Mouse (Mus musculus) cerebellum, postnatal 25 days (tissue): ENCODE measurements around the gene Pthlh.
"Not testable (repeated sequence)": the region's sequence is repeated elsewhere in the genome, so short reads cannot be mapped to it uniquely, and the experiment has no call there.

Experiments used
- DNase-seq, 2 experiments: peaks; one replicate each; pipeline ENCODE4 v3.0.0; 2021; ENCODE audit warnings: mixed read lengths in 2 of 2

The Pthlh gene

GRCm38 (mm10) chr6:147263587-147264565 is at the start of gene Pthlh:
TSS of gene Pthlh (minus strand) at chr6:147264183.
- peak; percentile 49 to 66 for DNase-seq

DNA sequence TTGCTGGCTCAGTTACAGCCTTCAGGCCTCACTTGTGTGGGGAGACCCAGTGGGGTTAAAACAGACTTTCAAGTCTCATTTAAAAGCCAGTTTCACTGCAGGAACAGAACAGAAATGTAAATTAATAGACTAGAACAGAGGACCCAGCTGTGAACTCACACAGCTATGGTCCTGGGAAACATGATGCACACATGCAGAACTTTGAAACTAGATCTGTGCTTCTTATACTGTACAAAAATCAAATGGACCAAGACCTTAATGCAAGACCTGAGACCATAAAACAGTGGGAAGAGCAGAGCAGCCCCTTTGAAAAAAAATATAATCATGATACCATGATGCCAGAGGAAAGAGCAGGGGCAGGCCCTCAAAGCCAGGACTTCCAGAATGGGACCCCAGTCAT is 49.3 kb upstream of the Pthlh start:
- DNase-seq, result no peak

GRCm38 (mm10) chr6:147310435-147310978 is 46.5 kb upstream of the Pthlh start:
- DNase-seq, result no peak

GRCm38 (mm10) chr6:147310035-147310434 is 46.1 kb upstream of the Pthlh start:
- DNase-seq, result peak in 1 of 2 experiments; percentile 14

- not testable (repeated sequence) for DNase-seq
Observed at GRCm38 (mm10) chr6:147304236-147304635, 40.3 kb upstream of the Pthlh start.

DNA sequence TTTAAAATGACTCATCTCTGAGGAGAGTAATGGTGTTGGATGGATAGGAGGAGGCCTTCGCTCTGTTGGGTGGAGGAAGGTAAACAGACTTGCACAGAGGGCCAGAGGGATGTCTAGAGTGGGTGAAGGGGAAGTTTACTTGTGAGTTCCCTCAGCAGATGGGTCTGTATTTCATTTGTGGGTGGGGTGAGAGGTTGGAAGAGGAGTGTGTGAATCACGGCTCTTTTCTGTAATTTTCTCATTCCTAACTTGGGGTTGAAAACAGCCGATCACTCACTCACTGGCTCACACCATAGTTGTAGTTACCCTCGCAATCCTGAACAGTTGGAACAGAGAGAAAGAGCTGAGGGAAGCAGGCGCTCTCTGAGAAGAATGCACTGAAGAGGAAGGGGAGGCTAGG is 35.6 kb upstream of the Pthlh start:
- no peak for DNase-seq

- DNase-seq, result no peak
Observed at GRCm38 (mm10) chr6:147279309-147279708, 15.3 kb upstream of the Pthlh start.

DNA sequence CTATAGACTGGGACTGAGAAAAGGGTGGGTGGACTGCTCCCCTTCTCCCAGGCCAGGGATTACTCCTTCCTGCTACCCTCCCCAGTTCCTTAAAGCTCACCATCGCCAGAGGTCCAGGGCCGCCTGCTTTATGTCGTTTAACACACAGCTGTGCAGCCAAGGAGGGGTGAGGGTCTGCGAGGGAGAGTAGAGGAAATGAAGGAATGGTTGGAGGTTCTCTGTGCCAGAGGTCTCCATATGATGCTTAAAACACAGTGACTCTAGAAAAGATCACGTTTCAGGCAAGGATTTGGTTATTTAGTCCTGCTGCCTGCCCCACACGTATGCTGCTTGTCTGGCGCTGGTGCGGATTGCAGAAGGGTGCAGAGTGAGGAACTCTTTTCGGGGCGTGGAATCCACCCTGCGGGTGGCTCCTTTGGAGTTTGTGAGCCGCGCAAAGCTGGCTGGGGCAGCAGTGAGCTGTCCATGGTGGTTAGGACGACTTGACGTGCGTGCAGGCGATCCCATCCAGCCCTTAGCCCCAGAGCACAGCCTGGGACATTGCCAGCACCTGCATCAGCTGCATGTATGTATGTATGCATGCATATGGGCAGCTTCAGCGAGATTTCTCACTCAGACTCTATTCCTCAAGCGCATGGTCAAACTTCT is 4.3 kb upstream of the Pthlh start:
- no peak for DNase-seq

DNA sequence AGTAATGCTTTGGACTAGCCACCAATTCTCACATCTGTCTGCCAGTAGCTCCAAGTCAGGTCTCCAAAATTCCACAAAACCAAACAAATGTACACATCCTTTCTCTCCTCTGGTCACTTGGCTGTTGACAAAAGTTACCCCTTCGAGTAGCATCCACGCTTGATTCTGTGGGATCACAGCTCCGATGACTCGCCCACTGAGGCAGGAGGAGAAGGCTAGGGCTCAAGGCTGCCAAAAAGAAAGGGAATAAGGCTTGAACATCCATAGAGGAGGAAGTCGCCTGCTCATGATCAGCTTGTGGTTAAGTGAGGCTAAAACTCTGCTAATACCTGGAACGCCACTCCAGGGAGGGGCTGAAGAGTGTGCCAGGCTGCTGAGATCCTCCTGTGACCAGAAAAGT is 2.5 kb upstream of the Pthlh start:
- no peak for DNase-seq

DNA sequence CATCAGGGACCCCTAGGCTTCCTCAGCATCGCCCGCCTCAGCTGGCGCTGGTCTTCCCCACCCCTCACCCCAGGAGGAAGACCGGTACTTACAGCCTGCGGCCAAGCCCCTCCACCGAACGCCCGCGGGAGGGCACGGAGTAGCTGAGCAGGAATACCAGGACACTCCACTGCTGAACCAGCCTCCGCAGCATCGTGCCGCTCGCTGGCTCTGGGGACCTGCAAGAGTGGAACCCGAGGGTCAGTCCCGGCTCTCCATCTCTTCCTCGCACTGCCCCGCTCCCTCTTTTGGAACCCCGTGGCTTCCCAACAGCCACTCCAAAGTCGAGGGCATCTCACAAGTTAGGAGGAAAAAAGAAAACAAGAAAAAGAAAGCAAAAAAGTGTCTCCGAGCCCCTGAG is 805 bp downstream of the Pthlh start:
- peak; percentile 16 to 19 for DNase-seq

- DNase-seq, result no peak
Observed at GRCm38 (mm10) chr6:147261616-147262015, 2.4 kb downstream of the Pthlh start.

GRCm38 (mm10) chr6:147260766-147261165 is 3.2 kb downstream of the Pthlh start:
- DNase-seq, result no peak

GRCm38 (mm10) chr6:147247782-147248181 is 16.2 kb downstream of the Pthlh start:
- DNase-seq, result no peak

- no peak for DNase-seq
Observed at GRCm38 (mm10) chr6:147244294-147244693, 19.7 kb downstream of the Pthlh start.

DNA sequence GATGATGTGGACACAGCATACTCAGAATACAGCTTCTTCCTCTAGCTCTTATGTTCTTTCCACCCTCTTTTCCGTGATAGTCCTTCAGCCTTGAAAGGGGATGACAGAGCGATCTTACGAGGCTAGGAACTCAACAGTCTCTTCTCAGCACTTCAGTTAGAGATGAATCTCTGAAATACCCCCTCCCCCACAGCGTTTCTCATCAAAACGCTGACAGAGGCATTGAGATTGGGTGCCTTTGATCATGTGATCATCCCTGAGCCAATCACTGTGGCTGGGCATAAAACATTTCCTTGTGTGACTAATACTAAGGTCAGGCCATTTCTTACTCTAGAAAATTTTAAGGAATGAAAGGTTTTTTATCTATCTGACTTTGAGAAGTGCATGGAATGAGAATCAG is 20.3 kb downstream of the Pthlh start:
- DNase-seq, result no peak

GRCm38 (mm10) chr6:147241541-147241940 is 22.4 kb downstream of the Pthlh start:
- no peak for DNase-seq

DNA sequence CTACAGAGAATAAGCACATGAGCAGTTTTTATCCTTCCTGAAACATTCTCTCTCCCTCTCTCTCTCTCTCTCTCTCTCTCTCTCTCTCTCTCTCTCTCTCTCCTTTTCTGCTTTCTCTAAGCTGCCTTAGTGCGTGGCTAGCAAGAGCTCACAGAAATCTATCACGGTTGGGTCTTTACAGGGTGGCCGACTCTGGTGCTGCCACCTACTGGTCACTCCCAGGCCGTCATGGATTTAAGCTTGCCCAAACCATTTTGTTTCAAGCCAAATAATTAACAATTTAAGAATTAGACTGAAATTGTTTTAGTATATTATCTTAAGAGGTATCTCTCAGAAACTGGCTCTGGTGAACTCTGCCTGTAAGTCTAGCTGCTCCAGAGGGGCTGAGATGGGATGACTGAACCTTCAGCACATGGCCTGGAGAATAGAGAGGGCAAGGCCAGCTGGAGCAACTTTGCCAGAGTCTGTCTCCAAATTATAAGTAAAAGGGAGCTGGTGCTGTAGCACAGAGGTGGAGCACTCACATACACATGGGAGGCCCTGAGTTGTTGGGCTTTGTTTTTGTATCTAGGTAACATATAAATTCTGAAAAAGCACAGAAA is 23.7 kb downstream of the Pthlh start:
- DNase-seq, result peak; percentile 37 to 69

DNA sequence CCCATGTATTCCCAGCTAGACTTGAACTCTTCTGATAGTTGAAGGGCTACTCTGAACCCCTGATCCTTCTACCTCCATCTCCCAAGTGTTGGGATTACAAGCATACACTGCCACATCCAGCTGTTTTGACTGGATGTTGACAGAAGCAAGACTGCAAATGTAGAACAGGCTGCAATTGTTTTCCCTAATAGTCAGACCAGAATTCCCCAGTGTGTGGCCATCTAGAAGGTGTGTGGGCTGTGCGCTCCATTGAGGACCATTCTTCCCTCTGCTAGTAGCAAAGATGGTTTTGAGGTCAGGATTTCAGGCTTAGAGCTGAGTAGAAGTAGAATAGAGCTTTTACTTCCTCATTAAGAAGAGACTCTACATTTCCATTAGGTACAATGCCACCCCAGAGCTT is 37.3 kb downstream of the Pthlh start:
- DNase-seq, result no peak

GRCm38 (mm10) chr6:147219099-147219498 is 44.9 kb downstream of the Pthlh start:
- no peak for DNase-seq

DNA sequence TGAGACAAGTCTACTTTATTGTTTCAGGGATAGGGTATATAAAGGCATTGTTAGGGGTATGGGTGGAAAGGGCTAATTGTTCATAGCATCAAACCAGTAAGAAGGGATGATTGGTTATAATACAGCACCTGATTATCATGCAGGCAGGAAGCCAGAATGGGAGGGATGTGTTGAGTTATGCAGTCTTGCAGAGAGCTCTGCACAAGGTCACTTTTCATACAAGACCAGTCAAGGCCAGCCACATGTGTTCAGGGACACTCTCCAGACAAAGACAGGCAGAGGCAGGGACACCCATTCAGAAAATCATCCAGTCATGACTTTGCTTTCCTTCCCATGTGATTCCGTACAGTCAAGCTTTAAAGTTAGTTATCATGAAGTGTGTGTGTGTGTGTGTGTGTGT is 47.8 kb downstream of the Pthlh start:
- no peak for DNase-seq

GRCm38 (mm10) chr6:147207821-147208330 is 56.1 kb downstream of the Pthlh start:
- DNase-seq, result no peak
